Mouse (Mus musculus): ENCODE measurements at regions not wholly inside any gene's neighbourhood (a gene's known extent, or its start where the extent isn't known, plus 50 kb on each side); places are given as distances from the start of the nearest gene placed in this dataset.

DNA sequence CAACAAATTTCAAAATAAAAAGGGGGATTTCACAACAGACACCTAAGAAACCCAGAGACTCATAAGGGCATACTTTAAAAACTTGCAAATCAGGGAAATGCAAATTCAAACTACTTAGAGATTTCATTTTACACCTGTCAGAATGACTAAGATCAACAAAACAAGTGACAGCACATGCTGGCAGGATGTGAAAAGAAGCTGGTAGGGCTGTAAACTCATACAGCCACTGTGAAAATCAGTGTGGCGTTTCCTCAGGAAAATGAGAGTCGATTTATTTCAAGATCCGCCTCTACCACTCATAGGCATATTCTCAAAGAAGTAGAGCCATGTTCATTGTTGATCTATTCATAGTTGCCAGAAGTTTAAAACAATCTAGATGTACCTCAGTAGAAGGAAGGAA is 133.6 kb upstream of the Veph1 start:
- DNase-seq (ENCODE audit: low spot score in 2 of 2) = no peak

GRCm38 (mm10) chr3:66422445-66423037 is 125.9 kb upstream of the Veph1 start:
- no peak for DNase-seq (ENCODE audit: low spot score in 2 of 2)

GRCm38 (mm10) chr3:66410706-66411277 is 114.2 kb upstream of the Veph1 start:
- no peak for DNase-seq (ENCODE audit: low spot score in 2 of 2)

GRCm38 (mm10) chr3:66408791-66409190 is 112.2 kb upstream of the Veph1 start:
- DNase-seq (ENCODE audit: low spot score in 2 of 2) = no peak

DNA sequence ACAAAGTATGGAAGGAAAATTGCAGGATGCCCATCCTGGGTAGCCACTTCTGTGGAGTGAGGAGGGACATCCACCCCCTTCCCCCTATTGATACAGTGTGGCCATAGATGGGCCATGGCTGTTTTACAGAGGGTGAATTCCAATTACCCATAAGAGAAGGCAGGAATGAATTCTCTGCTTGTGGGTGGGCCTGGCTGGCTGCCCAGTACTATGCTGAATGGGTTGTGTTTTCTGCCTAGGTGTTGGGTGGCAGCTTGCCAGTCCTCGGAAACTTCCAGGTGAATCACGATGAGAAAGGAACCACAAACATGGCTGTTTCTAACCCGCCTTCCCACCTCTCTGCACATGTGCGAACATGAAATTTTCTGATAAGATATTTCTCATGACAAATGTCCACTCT is 109.0 kb upstream of the Veph1 start:
- no peak for DNase-seq (ENCODE audit: low spot score in 2 of 2)

DNA sequence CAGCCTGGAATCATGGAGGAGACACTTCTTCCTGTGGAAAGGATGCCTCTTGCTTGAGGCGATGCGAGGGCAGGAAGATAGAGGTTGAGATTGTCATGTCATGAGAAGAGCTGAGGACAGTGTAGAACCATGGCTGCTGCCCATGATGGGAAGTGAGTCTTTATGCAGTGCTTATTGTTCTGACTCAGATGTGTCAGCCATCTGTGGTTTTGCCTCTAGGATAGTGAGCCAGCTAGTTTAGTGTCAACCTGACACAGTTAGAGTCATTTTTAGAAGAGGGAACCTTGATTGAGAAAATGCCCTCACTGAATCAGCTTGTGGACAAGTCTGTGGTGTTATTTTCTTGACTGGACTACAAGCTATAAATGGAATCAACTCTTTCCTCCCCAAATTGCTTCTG is 107.1 kb upstream of the Veph1 start:
- no peak for DNase-seq (ENCODE audit: low spot score in 2 of 2)

DNA sequence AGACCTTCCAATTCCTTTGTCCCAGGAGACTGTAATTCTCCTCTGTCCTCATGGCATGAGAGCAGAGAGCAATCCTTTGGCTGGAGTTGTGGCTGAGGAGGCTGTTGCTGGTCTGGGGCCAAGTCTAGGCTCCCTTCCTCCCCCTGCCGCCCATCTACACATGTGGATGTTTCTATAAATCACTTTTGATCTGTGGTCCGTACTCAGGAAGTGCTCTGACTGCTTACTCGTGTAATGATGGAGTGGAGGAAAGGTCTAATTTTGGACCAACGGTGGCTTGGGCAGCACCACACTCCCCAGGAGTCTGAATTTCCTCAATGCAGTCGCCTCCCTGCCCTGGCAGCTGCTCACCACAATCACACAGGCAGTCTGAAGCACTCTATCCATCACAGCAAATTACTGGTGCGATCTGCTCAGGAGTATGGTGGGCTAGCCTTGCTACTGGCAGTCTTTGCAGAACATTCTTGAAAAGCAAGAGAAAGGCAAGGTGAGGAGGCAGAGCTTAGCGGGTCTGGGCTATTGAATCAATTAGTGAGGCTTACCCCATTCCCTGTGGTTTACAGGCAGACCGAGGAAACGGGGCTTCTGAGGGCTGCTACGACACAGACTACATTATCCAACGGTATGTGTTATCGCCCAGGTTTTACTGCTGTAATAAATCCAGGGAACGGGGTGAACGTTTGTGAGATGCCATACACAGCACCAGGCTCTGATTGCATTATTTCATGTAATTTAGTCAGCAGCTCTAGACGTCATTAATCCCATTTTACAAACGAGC is 104.3 kb upstream of the Veph1 start:
- DNase-seq (ENCODE audit: low spot score in 2 of 2) = no peak

- DNase-seq (ENCODE audit: low spot score in 2 of 2) = peak in 1 of 2 experiments; percentile 2
These were observed 101.8 kb upstream of the Veph1 start for GRCm38 (mm10) chr3:66398214-66399150.

DNA sequence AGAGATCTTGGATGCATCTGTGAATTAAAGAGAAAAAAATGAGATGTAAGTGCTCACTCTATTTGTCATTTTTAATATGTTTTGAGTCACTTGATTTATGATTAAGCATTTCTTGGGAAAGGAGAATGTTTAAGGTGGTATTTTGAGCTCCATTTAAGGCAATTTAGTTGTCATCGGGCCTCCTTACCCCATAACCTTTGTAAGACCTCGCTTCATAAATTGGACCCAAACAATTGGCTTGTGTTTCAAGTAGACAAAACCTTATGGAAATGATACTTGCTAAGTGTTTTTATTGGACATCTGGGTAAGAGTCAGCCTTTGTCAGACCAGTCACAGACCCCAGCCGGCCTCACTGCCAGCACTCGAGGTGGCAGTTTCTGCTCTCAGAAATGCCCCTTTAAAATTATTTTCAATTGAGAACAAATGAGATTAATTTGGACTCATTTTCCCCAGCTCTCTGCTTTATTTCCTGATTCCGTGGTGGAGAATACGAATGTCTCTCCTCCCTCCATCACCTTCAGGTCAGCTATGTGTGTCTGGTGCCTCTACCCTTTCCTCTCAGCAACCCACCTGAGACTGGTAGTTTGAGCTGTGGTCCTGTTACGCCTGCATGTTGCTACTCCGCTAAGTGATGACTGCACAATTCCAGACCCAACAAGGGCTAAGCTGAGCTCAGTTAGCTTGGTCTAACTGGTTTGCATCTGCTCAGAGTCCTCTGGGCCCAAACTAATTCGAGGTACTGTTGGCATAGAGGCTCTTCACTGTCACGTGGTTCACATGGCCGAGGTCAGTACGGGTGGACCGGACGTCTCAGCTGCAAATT is 78.7 kb upstream of the Veph1 start:
- no peak for DNase-seq (ENCODE audit: low spot score in 2 of 2)

- no peak for DNase-seq (ENCODE audit: low spot score in 2 of 2)
These were observed 78.0 kb upstream of the Veph1 start for GRCm38 (mm10) chr3:66374603-66375002.

- no peak for DNase-seq (ENCODE audit: low spot score in 2 of 2)
These were observed 77.4 kb upstream of the Veph1 start for GRCm38 (mm10) chr3:66373807-66374575.
